Mouse (Mus musculus) liver, adult (tissue): ENCODE measurements around the gene Sf3a2.

Experiments
- GATA4 ChIP-seq: IDR thresholded peaks from 2 replicates; pipeline ENCODE4 v1.6.1; 2014; ENCODE audit warnings: mild to moderate bottlenecking, low read length; ENCODE audit not compliant: insufficient replicate concordance

The Sf3a2 gene

DNA sequence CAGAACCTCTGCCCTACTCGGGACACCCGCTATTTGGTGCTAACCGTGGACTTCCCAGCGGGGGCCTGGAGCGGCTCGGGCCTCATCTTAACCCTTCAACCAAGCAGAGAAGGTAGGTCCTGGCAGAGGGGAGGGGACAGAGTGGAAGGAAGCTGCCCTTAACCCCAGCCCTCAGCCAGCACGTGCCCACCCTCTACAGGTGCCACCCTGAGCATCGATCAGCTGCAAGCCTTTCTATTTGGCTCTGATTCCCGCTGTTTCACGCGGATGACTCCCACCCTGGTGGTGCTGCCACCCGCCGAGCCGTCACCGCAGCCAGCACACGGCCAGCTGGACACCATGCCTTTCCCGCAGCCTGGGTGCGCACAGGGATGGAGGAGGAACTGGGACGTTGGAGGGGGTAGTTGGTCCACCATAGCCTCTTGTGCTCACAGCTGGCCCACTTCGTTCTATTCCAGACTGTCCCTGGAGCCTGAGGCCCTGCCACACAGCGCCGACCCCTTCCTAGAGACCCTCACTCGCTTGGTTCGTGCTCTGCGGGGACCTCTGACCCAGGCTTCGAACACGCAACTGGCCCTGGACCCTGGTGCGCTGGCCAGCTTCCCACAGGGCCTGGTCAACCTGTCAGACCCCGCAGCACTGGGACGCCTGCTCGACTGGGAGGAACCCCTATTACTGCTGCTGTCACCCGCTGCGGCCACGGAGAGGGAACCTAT is 8.5 kb downstream of the Sf3a2 start:
- TF ChIP-seq GATA4: no peak

- TF ChIP-seq GATA4: no peak
These were observed 9.1 kb downstream of the Sf3a2 start for GRCm38 (mm10) chr10:80807057-80807627.

DNA sequence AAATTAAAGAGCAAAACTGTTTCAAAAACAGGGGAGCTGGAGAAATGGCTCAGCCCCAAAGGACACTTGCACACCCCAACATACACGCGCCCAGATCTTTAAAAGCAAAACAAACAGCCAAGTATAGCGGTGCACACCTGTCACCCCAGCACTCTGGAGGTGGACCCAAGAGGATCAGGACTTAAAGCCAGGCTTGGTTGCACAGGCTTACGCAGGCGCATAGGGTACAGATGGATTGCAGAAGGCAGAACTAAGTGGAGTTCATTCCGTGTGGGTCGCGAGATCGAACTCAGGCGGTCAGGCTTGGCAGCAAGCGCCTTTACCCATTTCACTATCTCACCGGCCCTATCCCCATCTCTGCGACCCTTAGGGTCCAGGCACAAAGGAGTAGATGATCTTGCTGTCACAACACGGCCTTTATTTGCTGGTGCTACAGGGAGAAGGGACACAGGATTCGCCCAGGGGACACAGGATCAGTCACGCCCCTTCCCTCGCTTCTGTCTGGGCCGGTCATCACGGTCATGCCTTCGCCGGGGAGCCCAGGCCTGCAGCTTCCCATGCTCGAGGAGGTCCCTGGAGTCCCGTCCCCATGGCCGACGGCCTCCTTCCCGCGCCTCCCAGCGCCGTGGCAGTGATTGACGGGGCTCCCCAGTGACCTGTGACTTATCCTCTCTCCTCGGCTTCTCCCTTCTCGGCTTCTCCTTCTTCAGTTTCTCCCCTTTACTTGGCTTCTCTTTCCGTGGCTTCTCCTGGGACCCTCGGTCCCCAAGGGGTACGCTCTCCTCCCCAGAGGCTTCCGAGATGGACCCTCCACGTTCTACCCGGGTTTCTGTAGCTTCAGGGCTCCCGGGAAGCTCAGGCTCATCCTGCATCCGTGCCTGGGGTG is 10.3 kb downstream of the Sf3a2 start:
- TF ChIP-seq GATA4: no peak

- no peak for TF ChIP-seq GATA4
These were observed 11.1 kb downstream of the Sf3a2 start for GRCm38 (mm10) chr10:80808985-80809632.

GRCm38 (mm10) chr10:80810084-80810483 is 12.1 kb downstream of the Sf3a2 start:
- no peak for TF ChIP-seq GATA4

- TF ChIP-seq GATA4: no peak
These were observed 14.5 kb downstream of the Sf3a2 start for GRCm38 (mm10) chr10:80812391-80813041.

- TF ChIP-seq GATA4: no peak
These were observed 15.4 kb downstream of the Sf3a2 start, which contains the start of gene Jsrp1 for GRCm38 (mm10) chr10:80813366-80813765. Gene Jsrp1, minus strand, starts transcription at chr10:80813498.

GRCm38 (mm10) chr10:80814800-80815199 is 16.8 kb downstream of the Sf3a2 start:
- TF ChIP-seq GATA4: no peak

GRCm38 (mm10) chr10:80817164-80817563 is 19.2 kb downstream of the Sf3a2 start:
- no peak for TF ChIP-seq GATA4

DNA sequence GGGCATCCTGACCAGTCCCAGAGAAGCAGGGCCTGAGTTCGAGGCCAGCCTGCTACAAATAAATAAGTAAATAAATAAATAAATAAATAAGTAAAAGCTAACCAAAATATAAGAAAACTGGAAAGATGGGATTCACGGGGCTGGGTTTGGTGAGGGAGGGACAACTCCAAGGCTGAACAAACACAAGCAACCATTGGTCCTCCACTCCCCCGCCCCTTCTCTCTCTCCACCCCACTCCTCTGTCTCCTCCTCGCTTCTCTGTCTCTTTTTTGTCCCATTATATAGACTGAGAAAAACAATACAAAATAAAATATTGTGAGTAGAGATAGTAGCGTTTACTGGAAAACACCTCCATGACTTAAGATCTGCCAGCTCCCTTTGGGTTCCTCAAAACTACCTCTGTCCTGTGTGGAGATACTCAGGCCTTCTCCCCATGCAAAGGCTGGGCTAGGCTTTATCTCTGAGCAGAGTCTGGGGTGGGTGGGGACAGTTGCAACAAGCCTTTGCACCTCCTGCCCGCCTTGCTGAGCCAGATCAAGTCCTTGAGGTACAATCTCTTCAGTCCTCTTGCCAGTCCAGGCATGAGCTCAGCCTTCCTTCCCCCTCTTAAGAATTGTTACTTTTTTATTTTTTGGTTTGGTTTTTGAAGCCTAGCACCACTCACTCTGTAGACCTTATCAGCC is 20.7 kb downstream of the Sf3a2 start:
- TF ChIP-seq GATA4: no peak

GRCm38 (mm10) chr10:80819406-80819805 is 21.4 kb downstream of the Sf3a2 start:
- no peak for TF ChIP-seq GATA4

DNA sequence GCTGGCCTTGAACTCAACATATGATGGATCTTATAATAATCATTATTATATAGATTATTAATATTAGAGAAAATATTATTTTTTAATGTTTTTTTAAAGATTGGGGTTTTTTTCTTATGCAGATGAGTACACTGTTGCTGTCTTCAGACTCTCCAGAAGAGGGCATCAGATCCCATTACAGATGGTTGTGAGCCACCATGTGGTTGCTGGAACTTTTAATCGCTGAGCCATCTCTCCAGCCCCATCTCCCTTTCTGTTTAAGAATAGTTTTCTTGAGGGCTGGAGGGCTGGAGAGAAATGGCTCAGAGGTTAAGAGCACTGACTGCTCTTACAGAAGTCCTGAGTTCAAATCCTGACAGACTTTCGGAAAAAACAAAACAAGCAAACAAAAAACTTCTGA is 24.0 kb downstream of the Sf3a2 start:
- TF ChIP-seq GATA4: no peak

DNA sequence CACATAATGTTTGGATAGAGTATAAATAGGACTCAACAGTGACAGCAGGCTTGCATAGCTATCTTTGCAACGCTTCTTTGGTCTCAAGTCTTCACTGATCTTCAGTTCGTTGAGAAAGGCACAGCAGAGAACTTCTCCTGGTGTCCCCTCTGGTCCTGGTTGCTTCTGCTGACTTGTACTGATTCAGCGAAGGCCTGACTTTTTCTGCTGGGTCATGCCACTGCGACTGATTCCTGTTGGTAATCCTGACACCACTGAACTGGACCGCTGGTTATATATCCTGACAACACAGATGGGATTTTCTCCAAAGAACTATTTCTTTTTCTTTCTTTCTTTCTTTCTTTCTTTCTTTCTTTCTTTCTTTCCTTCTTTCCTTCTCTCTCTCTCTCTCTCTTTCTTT is 24.5 kb downstream of the Sf3a2 start:
- TF ChIP-seq GATA4: no peak

DNA sequence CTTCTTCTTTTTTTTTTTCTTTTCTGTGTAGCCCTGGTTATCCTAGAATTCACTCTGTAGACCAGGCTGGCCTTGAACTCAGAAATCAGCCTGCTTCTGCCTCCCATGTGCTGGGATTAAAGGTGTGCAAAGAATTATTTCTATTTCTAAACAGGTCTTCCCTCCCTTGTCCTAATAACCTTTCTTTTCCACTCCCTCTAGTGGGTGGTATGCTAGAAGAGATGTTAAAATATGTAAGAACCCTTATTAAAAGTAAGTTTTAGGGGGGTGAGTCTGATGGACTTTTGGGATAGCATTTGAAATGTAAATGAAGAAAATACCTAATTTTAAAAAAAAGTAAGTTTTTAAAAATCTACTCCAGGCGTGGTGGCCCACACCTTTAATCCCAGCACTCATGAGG is 25.3 kb downstream of the Sf3a2 start:
- TF ChIP-seq GATA4: no peak
